Mouse (Mus musculus) lung, postnatal 36 days (tissue): ENCODE measurements around the gene Polg2.
"Not testable (repeated sequence)": the region's sequence is repeated elsewhere in the genome, so short reads cannot be mapped to it uniquely, and the experiment has no call there.

Experiments
- DNase-seq: peaks from one replicate; pipeline ENCODE4 v3.0.0; 2022; ENCODE audit warnings: mixed read lengths

Gene Polg2

DNA sequence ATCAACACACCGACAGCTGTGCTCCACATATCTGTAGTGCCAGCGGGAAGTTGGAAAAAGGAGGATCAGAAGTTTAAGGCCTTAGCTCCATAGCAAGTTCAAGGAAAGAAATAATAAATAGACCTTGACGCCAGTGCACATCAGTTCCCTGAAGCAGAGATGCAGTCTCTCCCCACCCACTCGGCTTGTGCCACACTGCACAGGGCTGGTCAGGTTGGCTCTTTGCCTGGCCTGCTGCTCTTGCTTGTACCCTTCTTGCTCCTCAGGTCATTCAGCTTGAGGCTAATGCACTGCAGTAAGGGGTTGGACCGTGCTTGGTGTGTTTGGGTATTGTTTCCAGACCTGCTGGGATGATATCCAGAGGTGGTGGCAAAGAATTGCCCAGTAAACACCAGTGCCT lies 18.8 kb downstream of the Polg2 start:
- peak; percentile 52 for DNase-seq

DNA sequence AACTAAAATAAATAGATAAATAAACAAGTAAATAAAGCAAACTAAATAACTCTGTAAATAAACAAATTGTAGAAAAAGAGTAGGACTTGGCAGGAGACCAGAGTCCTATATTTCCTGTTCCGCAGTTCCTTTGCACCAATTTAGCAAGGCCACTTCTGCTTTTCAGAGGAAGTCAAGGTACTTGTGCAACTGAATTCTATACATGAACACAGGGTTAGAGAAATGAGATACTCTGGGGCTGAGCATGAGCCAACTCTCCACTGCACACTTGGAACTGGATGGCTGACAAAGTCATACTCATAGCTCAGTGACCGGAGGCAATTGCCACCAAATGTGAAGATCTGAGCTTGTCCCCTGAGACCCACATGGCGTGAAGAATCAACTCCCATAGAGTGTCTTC lies 20.3 kb downstream of the Polg2 start:
- peak; percentile 64 for DNase-seq

DNA sequence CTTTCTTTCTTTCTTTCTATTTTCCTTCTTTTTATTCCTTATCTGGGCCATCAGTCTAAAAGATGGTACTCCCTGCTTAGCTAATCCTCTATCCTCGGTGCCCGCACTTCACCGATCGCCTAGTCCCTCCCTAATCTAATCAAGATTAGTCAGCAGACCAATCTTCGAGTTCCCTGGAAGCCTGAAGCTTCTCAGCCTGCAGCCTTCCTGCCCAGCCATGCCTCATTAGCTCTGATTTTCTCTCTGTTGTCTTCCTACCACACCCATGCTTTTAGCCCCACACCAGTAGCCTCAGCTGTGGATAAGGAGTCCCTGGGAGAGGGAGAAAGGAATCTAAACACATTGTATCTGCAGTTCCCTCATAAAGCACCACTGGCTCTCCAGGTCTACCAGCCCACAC lies 23.8 kb downstream of the Polg2 start:
- no peak for DNase-seq

DNA sequence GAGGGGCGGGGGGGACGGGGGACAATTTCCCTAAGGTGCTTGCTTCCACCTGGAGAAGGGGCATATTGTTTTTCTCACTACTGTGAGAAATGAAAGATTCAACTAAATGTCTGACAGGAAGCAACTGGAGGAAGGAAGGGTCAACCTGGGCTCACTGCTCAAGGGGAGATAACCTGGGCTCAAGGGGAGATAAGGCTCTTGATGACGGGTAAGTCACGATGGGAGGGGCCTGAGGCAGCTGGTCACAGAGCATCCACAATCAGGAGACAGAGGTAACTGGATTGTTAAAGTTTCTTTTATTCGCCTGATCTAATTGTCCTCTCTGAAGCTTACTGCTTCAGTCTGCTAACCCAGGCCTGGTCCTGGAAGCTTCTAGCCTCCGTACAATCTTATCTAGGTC lies 26.0 kb downstream of the Polg2 start:
- no peak for DNase-seq

DNA sequence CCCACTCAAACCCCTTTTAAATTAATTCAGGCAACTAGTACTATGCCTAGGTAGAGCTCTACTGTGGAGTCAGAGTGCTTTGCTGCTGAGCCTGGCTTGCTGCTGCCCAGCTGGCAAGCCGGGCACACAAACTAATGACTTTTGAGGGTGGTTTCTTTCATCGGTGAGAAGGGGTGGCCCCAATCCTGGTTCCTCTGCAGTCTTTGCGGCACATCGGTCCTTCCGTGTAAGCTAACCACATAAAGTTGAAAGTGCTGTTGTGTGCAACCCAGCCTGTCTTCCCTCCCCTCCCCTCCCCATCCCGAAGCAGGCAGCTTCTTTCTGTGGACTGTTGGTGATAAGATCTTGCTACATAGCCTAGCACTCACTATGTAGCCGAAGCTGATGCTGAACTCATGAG lies 27.2 kb downstream of the Polg2 start:
- peak; percentile 65 for DNase-seq

DNA sequence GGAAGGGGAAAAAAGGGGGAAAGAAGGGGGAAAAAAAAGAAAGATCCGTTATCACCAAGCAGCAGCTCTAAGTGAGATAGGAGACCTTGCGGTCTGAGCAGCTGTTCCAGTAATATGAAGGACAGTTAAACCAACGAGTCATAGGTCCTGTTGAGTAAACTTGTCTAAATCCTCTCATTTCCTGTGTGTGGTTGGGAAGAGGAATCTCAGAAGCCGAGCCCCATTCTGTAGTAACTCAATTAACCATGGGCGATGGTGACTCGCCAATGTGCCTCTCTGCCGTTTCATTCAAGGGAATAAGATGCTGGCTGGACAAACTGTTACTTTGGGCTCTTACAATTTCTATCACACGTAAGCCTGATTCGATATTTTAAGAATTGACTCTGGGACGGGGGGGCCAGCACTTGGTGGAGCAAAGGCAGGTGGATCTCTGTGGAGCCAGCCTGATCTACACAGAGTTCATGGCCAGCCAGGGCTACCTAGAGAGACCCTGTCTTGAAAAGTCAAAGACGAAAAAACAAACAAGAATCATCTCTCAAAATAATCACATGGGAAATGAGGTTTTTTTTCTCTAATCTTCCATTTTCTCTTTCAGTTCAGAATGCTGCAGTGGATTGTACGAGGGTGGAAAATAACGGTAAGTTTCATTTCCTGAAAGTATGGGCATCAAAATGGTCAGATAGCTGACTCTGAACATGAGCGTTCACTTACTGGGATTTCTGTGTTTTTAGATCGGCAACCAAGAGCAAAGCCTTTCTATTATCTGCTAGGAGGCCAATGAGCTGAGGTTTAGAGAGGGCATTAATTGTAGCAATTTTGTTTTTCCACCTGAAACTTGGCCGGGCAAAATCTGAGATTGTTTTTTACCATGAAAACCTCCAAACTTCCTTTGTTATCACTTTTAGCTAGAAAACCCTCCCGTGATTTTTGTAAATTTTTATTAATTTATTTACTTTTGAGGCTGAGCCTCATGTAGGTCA lies 28.0 kb downstream of the Polg2 start, which contains the start of gene Milr1:
Gene Milr1 (plus strand): TSS at position 188 of the 980 bp plus-strand sequence.
- no peak for DNase-seq

DNA sequence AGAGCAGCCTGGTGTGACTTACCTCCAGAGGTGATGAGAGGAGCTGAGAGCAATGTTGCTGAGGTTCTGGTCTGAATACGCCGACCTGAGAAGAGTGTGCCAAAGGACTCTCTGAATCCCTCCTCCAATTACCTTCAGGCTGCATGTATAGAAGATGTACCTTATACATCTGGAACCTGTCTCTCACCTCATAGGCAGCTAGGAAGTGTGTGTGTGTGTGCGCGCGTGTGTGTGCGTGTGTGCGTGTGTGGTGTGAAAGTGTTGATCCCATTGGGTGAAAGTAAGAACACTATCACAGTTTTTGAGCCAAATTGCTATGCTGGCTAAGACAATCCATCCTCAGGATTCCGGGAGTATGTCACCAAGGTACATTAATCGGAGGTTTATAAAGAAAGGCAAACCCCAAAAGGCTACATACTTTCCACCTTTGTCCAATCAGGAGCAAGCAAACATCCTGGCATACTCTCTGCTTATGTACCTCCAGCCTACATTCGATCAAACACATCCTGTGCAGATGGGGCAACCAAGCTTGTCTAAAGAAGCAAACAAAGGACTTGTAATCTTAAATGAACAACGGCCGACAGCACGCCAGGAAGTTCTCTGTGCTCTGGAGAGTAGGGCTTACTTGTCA lies 29.1 kb downstream of the Polg2 start, which contains the start of gene Pecam1:
Gene Pecam1 (minus strand): TSS at position 508 of the 631 bp plus-strand sequence.
- DNase-seq: peak; percentile 42

DNA sequence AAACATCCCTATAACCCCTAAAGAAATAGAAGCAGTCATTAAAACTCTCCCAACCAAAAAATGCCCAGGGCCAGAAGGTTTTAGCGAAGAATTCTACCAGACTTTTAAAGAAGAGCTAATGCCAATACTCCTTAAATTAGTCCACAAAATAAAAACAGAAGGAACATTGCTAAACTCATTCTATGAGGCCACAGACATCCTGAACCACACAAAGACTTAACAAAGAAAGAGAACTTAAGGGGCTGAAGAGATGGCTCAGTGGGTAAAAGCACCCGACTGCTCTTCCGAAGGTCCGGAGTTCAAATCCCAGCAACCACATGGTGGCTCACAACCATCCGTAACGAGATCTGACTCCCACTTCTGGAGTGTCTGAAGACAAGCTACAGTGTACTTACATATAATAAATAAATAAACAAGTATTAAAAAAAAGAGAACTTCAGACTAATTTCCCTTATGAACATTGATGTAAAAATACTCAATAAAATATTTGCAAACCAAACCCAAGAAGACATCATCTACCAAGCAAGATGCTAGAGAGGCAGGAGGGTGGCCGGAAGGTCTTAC lies 29.7 kb downstream of the Polg2 start:
- not testable (repeated sequence) for DNase-seq

DNA sequence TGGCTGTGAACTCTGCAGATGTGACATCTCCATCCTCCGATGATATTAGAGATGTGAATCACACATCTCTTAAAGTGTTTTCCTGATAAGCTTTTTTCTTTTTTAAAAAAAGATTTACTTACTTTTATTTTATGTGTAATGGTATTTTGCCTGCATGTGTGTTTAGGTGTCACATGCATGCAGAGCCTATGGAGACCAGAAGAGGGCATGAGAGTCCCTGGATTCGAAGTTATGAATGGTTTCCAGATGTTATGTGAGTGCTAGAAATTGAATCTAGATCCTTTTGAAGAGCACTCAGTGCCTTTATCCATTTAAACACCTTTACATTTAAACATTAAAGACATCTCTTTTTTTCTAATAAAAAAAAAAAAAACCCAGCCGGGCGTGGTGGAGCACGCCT lies 34.4 kb downstream of the Polg2 start:
- no peak for DNase-seq

DNA sequence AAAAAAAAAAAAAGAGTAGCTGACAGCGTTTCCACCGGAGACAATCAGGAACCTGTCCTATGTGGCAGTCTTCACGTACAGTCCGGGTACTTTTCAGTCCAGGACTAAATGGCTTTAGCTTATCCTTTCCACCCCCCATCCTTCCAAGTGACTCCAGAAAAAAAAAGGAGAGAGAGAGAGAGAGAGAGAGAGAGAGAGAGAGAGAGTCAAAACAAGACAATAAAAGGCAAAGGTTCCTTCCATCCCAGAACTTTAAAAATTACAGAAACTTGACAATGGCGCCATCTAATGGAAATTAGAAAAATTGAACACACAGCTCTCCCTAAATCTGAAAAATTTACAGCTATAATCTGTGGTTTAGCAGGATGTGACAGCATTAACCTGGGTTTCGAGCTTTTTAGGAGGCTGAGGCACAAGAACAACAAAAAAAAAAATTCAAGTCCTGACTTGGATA lies 36.9 kb downstream of the Polg2 start:
- no peak for DNase-seq

DNA sequence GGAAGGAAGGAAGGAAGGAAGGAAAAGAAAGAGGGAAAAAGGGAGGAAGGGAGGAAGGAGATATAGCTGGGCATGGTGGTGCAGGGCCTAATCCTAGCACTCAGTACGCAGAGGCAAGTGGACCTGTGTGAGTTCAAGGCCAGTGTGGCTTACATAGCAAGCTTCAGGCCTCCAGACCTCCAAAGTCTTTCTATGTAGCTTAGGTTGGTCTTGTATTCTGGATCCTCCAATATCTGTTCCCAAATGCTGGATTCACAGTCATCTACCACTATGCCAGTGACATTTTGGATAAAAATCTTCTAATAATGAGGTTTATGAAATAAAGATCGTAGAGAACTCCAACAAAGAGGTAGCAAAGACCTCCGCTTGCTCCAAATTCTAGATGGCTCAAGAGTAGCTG lies 37.5 kb downstream of the Polg2 start:
- DNase-seq: no peak

DNA sequence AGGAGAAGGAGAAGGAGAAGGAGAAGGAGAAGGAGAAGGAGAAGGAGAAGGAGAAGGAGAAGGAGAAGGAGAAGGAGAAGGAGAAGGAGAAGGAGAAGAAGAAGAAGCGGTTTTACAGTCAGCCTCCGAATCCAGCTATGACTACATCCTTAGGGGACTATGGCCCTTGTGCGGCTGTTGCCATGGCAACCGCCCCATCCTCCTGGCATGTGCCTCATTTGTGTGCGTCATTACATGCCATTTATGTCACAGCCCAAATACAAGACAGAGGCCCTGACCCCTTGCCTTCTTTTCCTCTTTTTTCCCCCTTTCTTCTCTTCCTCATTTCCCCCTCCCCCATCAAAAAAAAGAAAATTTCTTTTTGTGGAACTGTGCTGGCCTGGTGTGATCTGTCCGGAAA lies 38.1 kb downstream of the Polg2 start:
- no peak for DNase-seq

DNA sequence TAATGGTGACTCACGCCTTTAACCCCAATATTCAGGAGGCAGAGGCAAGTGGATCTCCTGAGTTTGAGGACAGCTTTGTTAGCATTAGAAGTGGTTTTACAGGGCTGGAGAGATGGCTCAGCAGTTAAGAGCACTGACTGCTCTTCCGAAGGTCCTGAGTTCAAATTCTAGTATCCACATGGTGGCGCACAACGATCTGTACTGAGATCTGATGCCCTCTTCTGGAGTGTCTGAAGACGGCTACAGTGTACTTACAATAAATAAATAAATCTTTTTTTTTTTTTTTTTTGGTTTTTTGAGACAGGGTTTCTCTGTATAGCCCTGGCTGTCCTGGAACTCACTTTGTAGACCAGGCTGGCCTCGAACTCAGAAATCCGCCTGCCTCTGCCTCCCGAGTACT lies 38.6 kb downstream of the Polg2 start:
- DNase-seq: not testable (repeated sequence)

DNA sequence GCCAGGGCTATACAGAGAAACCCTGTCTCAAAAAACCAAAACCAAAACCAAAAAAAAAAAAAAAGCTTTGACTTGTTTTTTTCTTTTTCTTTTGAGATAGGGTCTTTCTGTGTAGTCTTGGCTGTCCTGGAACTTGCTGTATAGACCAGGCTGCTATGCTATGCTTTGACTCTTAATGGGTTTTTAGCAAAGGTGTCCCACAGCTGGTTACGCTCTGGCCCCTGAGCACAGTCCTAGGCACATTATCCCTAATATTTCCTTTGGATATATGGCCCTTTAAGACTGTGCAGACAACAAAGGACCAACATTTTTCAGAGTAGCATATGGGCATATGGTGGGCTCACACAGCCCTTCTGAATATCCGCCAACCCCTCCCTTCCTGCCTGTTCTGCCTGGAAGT lies 40.2 kb downstream of the Polg2 start:
- DNase-seq: no peak

DNA sequence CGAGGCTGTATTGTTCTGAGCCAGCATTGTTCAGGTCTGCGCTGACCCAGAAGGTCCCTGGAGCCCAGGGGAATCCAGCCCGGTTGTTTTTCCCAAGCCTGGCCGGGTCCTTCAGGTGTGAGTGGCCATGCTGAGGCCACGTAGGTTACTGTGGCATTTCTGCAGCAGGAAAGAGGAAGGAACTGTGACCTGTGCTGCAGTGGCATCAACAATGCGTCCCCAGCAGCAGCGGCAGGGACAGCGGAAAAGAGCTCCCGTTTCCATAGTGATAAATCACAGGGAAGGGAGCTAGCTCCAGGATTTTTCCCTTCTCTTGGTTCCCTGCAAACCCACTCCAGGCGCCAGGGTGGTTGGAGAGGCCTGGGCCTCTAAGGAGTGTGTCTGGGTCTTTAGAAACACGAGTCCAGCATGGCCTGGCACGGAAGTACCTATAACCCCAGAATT lies 42.1 kb downstream of the Polg2 start:
- peak; percentile 35 for DNase-seq

DNA sequence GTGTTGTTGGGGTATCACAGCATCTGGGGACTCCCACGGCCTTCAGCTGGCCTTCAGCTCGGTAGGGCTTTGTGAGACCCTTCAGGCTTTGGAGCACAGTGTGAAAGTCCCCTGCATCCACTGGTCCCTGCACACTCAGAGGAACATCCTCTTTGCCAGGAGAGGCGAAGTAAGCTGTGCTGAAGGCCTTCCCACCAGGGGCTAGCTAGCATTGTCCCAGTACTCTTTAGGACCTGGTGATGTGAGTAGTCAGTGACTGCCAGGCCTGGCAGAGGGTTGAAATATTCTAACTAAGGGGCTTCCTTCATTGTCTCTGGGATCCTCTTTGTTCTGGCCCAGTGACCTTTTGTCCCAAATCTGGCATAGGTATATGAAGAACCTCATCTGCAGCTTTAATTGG lies 42.7 kb downstream of the Polg2 start:
- no peak for DNase-seq

DNA sequence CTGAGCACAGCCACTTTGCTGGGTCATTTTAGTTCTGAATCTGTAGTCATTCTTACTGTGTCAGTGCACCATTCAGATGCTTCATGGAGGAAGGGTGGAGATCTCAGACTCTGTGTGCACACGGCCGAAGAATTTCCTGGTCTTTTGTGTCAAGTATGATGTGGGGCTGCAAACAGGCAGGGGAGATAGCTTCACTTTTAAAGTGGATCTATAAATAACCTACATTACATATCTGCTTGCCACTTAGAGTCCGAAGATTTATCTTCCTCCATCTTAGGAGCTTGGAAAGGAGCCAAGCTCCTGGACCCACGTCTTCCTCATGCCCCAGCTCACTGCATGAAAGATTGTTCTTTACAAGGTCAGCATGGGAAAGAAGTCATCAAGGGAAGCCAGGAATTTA lies 48.6 kb downstream of the Polg2 start:
- DNase-seq: peak; percentile 37

DNA sequence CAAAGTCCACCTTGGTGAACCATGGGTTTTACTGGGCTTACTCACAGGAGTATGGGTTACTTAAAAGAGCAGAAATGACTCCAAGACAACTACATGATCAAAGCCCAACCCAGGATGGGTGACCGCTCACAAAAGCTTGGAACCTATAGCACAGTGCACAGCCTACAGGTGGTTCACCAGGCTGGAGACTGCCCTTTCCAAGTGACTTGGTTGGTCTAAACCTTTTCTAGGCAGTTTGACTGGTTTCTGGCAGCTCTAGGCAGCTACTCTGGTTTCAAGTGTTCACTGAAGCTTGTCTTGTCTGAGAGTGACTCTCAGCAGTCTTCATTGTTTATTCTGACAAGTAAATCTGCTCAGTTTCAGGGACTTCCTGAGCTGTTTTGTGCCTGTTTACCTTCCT lies 49.7 kb downstream of the Polg2 start:
- DNase-seq: no peak

DNA sequence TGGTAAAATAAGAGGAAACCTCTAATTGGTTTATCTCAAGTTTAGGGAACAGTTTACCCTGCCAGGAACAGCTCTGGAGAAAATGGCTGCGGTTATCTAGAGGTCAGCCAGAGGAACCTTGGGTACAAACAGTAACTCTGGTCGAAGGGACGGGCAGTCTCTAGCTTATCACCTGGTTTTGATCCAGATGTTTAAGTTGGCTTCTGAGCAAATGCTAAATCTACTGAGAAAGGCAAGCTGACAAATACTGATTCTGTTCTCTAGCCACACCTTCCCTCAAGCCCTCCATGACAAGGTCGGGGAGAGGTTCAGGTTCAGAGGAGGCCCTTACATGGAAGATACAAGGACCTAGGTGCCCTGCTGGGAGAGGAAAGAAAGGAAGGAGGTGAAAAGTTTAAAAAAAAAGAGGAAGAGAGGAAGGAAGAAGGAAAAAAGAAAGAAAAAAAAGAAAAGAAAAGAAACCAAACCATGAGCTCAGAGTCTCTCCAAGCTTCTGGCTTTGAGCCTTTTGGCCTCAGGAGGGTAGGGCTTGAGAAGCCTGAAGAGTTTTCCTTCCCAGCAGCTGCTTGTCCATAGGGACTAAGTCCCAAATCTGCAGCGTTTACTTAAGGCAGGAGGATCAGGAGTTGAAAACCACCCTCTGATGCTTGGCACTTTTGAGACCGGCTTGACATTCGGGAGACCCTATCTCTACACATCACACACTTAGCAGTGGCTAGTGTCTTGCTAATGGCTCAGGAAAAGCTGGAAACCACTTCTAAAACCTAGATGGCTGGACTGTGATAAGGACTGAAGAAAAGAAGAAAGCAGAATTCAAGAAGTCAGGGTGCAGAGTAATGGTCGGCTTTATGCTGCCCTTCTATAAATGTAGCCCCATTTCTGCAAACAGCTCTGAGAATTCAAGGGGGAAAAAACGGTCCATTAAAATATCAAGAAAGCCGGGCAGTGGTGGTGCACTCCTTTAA lies 50.7 kb downstream of the Polg2 start:
- no peak for DNase-seq

DNA sequence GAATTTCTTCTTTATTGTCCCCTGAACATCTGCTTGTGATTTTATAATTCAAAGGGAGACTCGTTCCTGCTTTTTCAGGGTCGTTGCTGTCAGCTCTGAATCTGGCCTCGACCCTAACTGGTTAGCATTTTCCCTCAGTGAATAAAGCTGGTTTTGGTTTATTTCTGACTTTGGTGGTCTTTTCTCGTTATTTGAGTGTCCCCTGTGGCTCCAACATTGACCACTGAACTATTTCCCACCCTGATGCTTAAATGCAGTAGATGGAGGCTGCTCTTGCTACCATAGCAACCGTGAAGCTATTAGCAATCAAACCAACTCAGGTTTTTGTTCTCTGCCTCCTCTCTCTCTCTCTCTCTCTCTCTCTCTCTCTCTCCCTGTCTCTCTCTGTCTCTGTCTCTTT lies 51.4 kb downstream of the Polg2 start:
- DNase-seq: no peak

DNA sequence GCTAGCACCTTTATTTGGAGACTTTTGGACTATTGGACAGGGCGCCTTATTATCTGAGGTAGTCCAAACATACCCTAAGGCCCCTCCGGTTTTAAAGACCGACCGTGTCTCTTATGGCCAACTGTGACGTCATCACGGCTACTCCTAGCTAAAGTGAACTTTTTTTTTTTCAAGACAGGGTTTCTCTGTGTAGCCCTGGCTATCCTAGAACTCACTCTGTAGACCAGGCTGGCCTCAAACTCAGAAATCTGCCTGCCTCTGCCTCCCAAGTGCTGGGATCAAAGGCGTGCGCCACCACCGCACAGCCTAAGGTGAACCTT lies 54.5 kb downstream of the Polg2 start:
- DNase-seq: not testable (repeated sequence)

DNA sequence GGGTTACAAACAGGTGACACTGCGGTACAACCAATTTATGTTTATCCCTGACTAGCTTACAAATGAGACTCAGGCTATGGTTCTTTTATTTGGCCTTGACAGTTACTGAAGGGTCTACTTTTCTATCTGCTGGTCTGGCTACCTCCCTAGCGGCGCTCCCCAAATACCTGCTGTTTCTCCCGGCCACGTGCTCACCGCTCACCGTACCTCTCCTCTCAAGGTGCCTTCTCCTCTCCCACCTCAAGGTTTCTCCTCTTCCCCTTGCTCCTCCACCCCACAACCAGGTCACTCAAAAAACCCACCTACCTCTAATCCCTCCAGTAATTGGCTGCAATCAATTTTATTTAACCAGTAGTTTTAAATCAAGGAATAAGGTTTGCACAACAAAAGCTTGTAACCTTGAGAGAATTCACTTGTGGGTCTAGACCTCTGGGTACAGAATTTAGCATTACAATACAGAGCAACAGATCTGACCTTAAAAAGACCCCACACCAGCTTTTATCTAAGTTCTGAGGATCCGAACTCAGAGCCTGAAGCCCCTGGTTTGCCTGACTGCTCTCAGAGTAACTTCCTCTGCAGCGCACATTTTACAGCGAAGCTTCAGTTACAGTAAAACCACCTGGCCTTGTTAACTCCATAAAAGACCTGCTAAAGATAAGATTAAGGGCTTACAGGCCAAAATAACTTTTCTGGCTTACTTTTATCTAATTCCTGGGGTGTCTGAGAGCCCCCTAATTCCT lies 55.0 kb downstream of the Polg2 start:
- no peak for DNase-seq
